Mouse (Mus musculus) neural tube, embryonic 11.5 days (tissue): ENCODE data around the gene Acap1. TPM values are rescaled to one million over a fixed set of nuclear protein-coding genes. Genes with fewer than 3 reads are reported as not detected.

Experiments
- ATAC-seq: fragments of 200-750 bp; cut with Nextera tagmentation; 2 replicates; pipeline ENCODE4 v1.8.0; 2017; ENCODE audit warnings: moderate number of reproducible peaks, mild to moderate bottlenecking, moderate TSS enrichment, moderate library complexity; ENCODE audit not compliant: insufficient read depth, low FRiP score, low TSS enrichment
- DNase-seq: peaks from one replicate; pipeline ENCODE4 v3.0.0-alpha.2; 2015; ENCODE audit warnings: low spot score
- H3K27ac ChIP-seq: fragments of 300-500 bp; sonication (generic); 2 replicates; pipeline ENCODE4 v1.5.1; 2014; ENCODE audit warnings: low read depth, mild to moderate bottlenecking, low read length
- H3K27me3 ChIP-seq: fragments of 300-500 bp; sonication (generic); 2 replicates; pipeline ENCODE4 v1.6.1; 2014; ENCODE audit warnings: mild to moderate bottlenecking, low read length, mixed read lengths; ENCODE audit not compliant: control insufficient read depth, insufficient read depth
- H3K36me3 ChIP-seq: fragments of 300-500 bp; sonication (generic); 2 replicates; pipeline ENCODE4 v1.6.1; 2014; ENCODE audit warnings: mild to moderate bottlenecking, low read length, moderate library complexity, mixed read lengths; ENCODE audit not compliant: control insufficient read depth, insufficient read depth
- H3K4me1 ChIP-seq: fragments of 300-500 bp; sonication (generic); 2 replicates; pipeline ENCODE4 v1.6.1; 2014; ENCODE audit warnings: low read length, mixed read lengths; ENCODE audit not compliant: control insufficient read depth, insufficient read depth
- H3K4me2 ChIP-seq: fragments of 300-500 bp; sonication (generic); 2 replicates; pipeline ENCODE4 v1.6.1; 2014; ENCODE audit warnings: low read depth, mild to moderate bottlenecking, moderate library complexity
- H3K4me3 ChIP-seq: fragments of 300-500 bp; sonication (generic); 2 replicates; pipeline ENCODE4 v1.5.1; 2014; ENCODE audit warnings: low read depth, low read length
- H3K9ac ChIP-seq: fragments of 300-500 bp; sonication (generic); 2 replicates; pipeline ENCODE4 v1.6.1; 2014; ENCODE audit warnings: mild to moderate bottlenecking, low read length
- H3K9me3 ChIP-seq: fragments of 300-500 bp; sonication (generic); 2 replicates; pipeline ENCODE4 v1.6.1; 2016; ENCODE audit warnings: low read length; ENCODE audit not compliant: control insufficient read depth
- WGBS: fragments of 180-500 bp; shearing (Covaris S2); extraction: QIAGEN DNeasy Blood & Tissue Kit; methylation state at CpG from one replicate; pipeline ENCODE4 v1.1.7; 2014; 5-methylcytosine and 5-hydroxymethylcytosine counted together
- polyA plus RNA-seq: library from polyadenylated mRNA; unstranded; fragments of >200 nt; fragmentation: Nextera tagmentation; extraction: Ambion mirVana; gene quantifications from 2 replicates; pipeline ENCODE4 v1.2.1, GENCODE M21; 2014

The Acap1 gene
- polyA plus RNA-seq, result 0.53 and 1.1 TPM in 2 replicates

- WGBS, result 61% methylated on average over 4 of the region's 4 CpGs
Observed at GRCm38 (mm10) chr11:69895291-69895690, at the start of gene Acap1. Gene Acap1 (minus strand): TSS chr11:69895539.

GRCm38 (mm10) chr11:69940962-69941361 lies 45.6 kb upstream of the Acap1 start:
- Histone ChIP-seq H3K36me3 (no peaks in the 10 kb centered on the region), H3K27ac (no peak overlapping the region), H3K9me3 (no peaks in the 10 kb centered on the region), H3K27me3 (peaks cover 27% of the 10 kb centered on the region), H3K4me3 (no peak overlapping the region), H3K4me2 (no peak overlapping the region), H3K4me1 (peaks cover 8% of the 10 kb centered on the region; the same call in 1 of the 2 replicates), H3K9ac (no peak overlapping the region)
- 76% methylated on average over 4 of the region's 4 CpGs for WGBS
- DNase-seq, result no peak
- ATAC-seq, result no peak

More at GRCm38 (mm10) chr11:69895291-69895690, at the start of gene Acap1:
- no peak within 1 kb of the TSS for H3K4me3 ChIP-seq
- H3K36me3 ChIP-seq, result no peaks in the 10 kb centered on the region
- ATAC-seq, result no peak
- H3K27me3 ChIP-seq, result no peaks in the 10 kb centered on the region
- no peaks in the 10 kb centered on the region for H3K9me3 ChIP-seq
- H3K4me1 ChIP-seq, result no peaks in the 10 kb centered on the region
- H3K9ac ChIP-seq, result no peak within 1 kb of the TSS
- H3K27ac ChIP-seq, result no peak within 1 kb of the TSS
- H3K4me2 ChIP-seq, result no peak within 1 kb of the TSS
- no peak for DNase-seq

- Histone ChIP-seq H3K36me3 (no peaks in the 10 kb centered on the region), H3K9ac (no peak overlapping the region), H3K4me1 (peaks cover 12% of the 10 kb centered on the region; the same call in 1 of the 2 replicates), H3K9me3 (no peaks in the 10 kb centered on the region), H3K27me3 (peaks cover 32% of the 10 kb centered on the region), H3K4me3 (no peak overlapping the region), H3K4me2 (no peak overlapping the region), H3K27ac (no peak overlapping the region)
- DNase-seq, result no peak
- no peak for ATAC-seq
- WGBS, result 95% methylated on average over 17 of the region's 17 CpGs
Observed at GRCm38 (mm10) chr11:69939731-69940130, 44.4 kb upstream of the Acap1 start.

GRCm38 (mm10) chr11:69939181-69939580 lies 43.8 kb upstream of the Acap1 start:
- Histone ChIP-seq H3K9me3 (no peaks in the 10 kb centered on the region), H3K4me1 (peaks cover 12% of the 10 kb centered on the region; the same call in 1 of the 2 replicates), H3K9ac (no peak overlapping the region), H3K36me3 (no peaks in the 10 kb centered on the region), H3K4me2 (no peak overlapping the region), H3K27me3 (peaks cover 32% of the 10 kb centered on the region), H3K27ac (no peak overlapping the region), H3K4me3 (no peak overlapping the region)
- ATAC-seq (no peak), DNase-seq (no peak)
- WGBS, result 72% methylated on average over 5 of the region's 5 CpGs

GRCm38 (mm10) chr11:69938401-69938979 lies 43.2 kb upstream of the Acap1 start:
- Histone ChIP-seq H3K9ac (no peak overlapping the region), H3K4me3 (no peak overlapping the region), H3K27me3 (peaks cover 32% of the 10 kb centered on the region), H3K36me3 (no peaks in the 10 kb centered on the region), H3K9me3 (no peaks in the 10 kb centered on the region), H3K4me2 (no peak overlapping the region), H3K27ac (no peak overlapping the region), H3K4me1 (peaks cover 12% of the 10 kb centered on the region; the same call in 1 of the 2 replicates)
- DNase-seq (no peak), ATAC-seq (no peak)
- 28% methylated on average over 9 of the region's 9 CpGs for WGBS

GRCm38 (mm10) chr11:69937834-69938233 lies 42.5 kb upstream of the Acap1 start:
- ATAC-seq (no peak), DNase-seq (no peak)
- WGBS, result 71% methylated on average over 5 of the region's 5 CpGs
- Histone ChIP-seq H3K9me3 (no peaks in the 10 kb centered on the region), H3K27ac (no peak overlapping the region), H3K27me3 (peaks cover 32% of the 10 kb centered on the region), H3K36me3 (no peaks in the 10 kb centered on the region), H3K4me1 (peaks cover 12% of the 10 kb centered on the region; the same call in 1 of the 2 replicates), H3K9ac (no peak overlapping the region), H3K4me2 (no peak overlapping the region), H3K4me3 (no peak overlapping the region)

GRCm38 (mm10) chr11:69937385-69937784 lies 42.0 kb upstream of the Acap1 start:
- H3K4me3 ChIP-seq, result no peak overlapping the region
- WGBS, result 49% methylated on average over 4 of the region's 4 CpGs

GRCm38 (mm10) chr11:69936714-69937347 lies 41.5 kb upstream of the Acap1 start:
- Histone ChIP-seq H3K4me1 (peaks cover 12% of the 10 kb centered on the region; the same call in 1 of the 2 replicates), H3K4me3 (peak overlapping the region; percentile 55; the same call in 1 of the 2 replicates), H3K27ac (no peak overlapping the region), H3K9me3 (no peaks in the 10 kb centered on the region), H3K36me3 (no peaks in the 10 kb centered on the region), H3K27me3 (peaks cover 32% of the 10 kb centered on the region), H3K4me2 (peak overlapping the region; percentile 99), H3K9ac (no peak overlapping the region)
- ATAC-seq (no peak), DNase-seq (no peak)
- WGBS, result 51% methylated on average over 9 of the region's 9 CpGs

More at GRCm38 (mm10) chr11:69937385-69937784, 42.0 kb upstream of the Acap1 start:
- ATAC-seq (no peak), DNase-seq (no peak)
- H3K4me2 ChIP-seq, result 0 out of 2 replicates have a peak overlapping the region, but pooled peaks have one; percentile 3
- H3K9me3 ChIP-seq, result no peaks in the 10 kb centered on the region
- no peak overlapping the region for H3K9ac ChIP-seq
- no peaks in the 10 kb centered on the region for H3K36me3 ChIP-seq
- peaks cover 12% of the 10 kb centered on the region; the same call in 1 of the 2 replicates for H3K4me1 ChIP-seq
- H3K27me3 ChIP-seq, result peaks cover 32% of the 10 kb centered on the region
- no peak overlapping the region for H3K27ac ChIP-seq
